Mouse (Mus musculus) E14TG2a.4 (cell line): Measurements from ENCODE around the gene Nubp2.

Source experiments
- CTCF ChIP-seq: conservative IDR thresholded peaks from 2 replicates; pipeline ENCODE4 v1.5.1; 2014; ENCODE audit warnings: low read length
- NANOG ChIP-seq: IDR thresholded peaks from 2 replicates; pipeline ENCODE4 v1.6.1; 2014; ENCODE audit warnings: borderline replicate concordance, low read length, mixed read lengths

- TF ChIP-seq CTCF = no peak
- no peak for TF ChIP-seq NANOG
Observed at GRCm38 (mm10) chr17:24874989-24875388, 11.2 kb downstream of the Nubp2 start.
